Mouse (Mus musculus) liver, postnatal 0 days (tissue): ENCODE results near the gene Cd22.

ENCODE experiments used
- CTCF ChIP-seq: sonication (generic); IDR thresholded peaks from 2 replicates; pipeline ENCODE4 v1.5.1; 2016; ENCODE audit warnings: antibody characterized with exemption, low read depth
- EP300 ChIP-seq: IDR thresholded peaks from 2 replicates; pipeline ENCODE4 v1.6.1; 2016; ENCODE audit warnings: antibody characterized with exemption, low read depth, mild to moderate bottlenecking

DNA sequence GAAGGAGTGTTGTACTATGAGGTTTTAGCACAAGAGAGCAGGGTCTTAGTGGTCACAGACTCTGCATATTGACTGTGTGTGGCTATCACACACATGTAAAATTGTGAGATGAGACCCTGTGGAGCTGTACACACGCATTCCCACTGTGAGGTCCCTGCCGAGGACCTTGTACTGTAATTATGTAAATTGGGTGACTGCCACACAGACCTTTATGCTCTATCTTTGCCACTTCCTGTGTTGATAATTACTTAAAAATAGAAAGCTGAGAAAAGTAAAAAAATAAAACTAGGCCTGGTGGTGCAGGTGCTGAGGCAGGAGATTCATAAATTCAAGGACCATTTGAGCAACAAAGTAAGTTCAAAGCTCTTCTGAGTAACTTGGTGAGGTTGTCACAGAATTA lies 10.5 kb upstream of the Cd22 start:
- no peak for TF ChIP-seq EP300
- no peak for TF ChIP-seq CTCF
